Mouse (Mus musculus): ENCODE results near the gene Speer4f2. TPM values are rescaled to one million over a fixed set of nuclear protein-coding genes. Genes with fewer than 3 reads are reported as not detected.
"Not testable (repeated sequence)": the region's sequence is repeated elsewhere in the genome, so short reads cannot be mapped to it uniquely, and the experiment has no call there.

Gene Speer4f2
- not detected in 2 replicates for polyA plus RNA-seq (2015; fragmentation: Nextera tagmentation; extraction: Ambion mirVana)

DNA sequence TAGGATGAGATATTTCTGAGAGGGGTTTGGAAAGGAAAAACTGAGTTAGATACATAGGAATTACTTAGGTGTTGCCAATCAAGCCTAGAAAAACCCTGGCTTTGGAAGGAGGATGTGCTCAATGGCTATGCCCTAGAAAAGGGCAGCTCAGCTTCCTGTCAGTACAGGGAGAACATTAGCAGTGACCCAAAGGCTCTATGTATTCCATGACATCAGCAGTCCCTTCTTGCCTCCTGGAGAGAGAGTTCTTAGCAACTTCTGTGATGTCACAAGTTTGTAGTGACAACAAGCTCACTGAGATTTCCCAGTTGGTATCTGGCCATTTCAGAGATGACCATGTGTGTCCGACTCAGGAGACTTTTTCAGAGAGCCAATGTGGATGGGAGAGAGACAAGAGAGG, at the start of gene Speer4f2:
Gene Speer4f2 (plus strand): TSS at position 301 of the 400 bp plus-strand sequence.
- H3K9ac ChIP-seq (ENCODE audit: low read length); H3K36me3 ChIP-seq (ENCODE audit: control insufficient read depth, insufficient read depth); H3K4me2 ChIP-seq (ENCODE audit: low read depth, low read length); H3K27ac ChIP-seq (ENCODE audit: low read length); ATAC-seq (replicated peaks; ENCODE audit: extremely low read depth, insufficient read depth, low FRiP score); H3K4me3 ChIP-seq (ENCODE audit: low read length); H3K4me1 ChIP-seq (ENCODE audit: control insufficient read depth, insufficient read depth, low read length); H3K9me3 ChIP-seq (replicated peaks; ENCODE audit: control insufficient read depth, low read length); H3K27me3 ChIP-seq (ENCODE audit: control insufficient read depth, insufficient read depth, low read length): not testable (repeated sequence)
- whole genome bisulfite sequencing, result 88% methylated on average over 1 of the region's 1 CpGs

GRCm38 (mm10) chr5:17328946-17329566, 43.9 kb upstream of the Speer4f2 start:
- WGBS, result 64% methylated on average over 2 of the region's 2 CpGs
- Histone ChIP-seq H3K4me3 (ENCODE audit: low read length) (no peak overlapping the region), H3K27ac (ENCODE audit: low read length) (no peak overlapping the region), H3K4me2 (ENCODE audit: low read depth, low read length) (no peak overlapping the region), H3K9me3 (replicated peaks; ENCODE audit: control insufficient read depth, low read length) (no peaks in the 10 kb centered on the region), H3K36me3 (ENCODE audit: control insufficient read depth, insufficient read depth) (no peaks in the 10 kb centered on the region), H3K27me3 (ENCODE audit: control insufficient read depth, insufficient read depth, low read length) (no peaks in the 10 kb centered on the region), H3K4me1 (ENCODE audit: control insufficient read depth, insufficient read depth, low read length) (no peaks in the 10 kb centered on the region), H3K9ac (ENCODE audit: low read length) (no peak overlapping the region)
- no peak for ATAC-seq (replicated peaks; ENCODE audit: extremely low read depth, insufficient read depth, low FRiP score)

GRCm38 (mm10) chr5:17334836-17335235, 38.1 kb upstream of the Speer4f2 start:
- no peaks in the 10 kb centered on the region for H3K4me1 ChIP-seq (ENCODE audit: control insufficient read depth, insufficient read depth, low read length)
- ATAC-seq (replicated peaks; ENCODE audit: extremely low read depth, insufficient read depth, low FRiP score), result no peak
- no peaks in the 10 kb centered on the region for H3K27me3 ChIP-seq (ENCODE audit: control insufficient read depth, insufficient read depth, low read length)
- H3K4me3 ChIP-seq (ENCODE audit: low read length), result no peak overlapping the region
- no peak overlapping the region for H3K4me2 ChIP-seq (ENCODE audit: low read depth, low read length)
- H3K9me3 ChIP-seq (replicated peaks; ENCODE audit: control insufficient read depth, low read length), result no peaks in the 10 kb centered on the region
- no peaks in the 10 kb centered on the region for H3K36me3 ChIP-seq (ENCODE audit: control insufficient read depth, insufficient read depth)
- H3K27ac ChIP-seq (ENCODE audit: low read length), result no peak overlapping the region
- 70% methylated on average over 1 of the region's 1 CpGs for WGBS
- no peak overlapping the region for H3K9ac ChIP-seq (ENCODE audit: low read length)

DNA sequence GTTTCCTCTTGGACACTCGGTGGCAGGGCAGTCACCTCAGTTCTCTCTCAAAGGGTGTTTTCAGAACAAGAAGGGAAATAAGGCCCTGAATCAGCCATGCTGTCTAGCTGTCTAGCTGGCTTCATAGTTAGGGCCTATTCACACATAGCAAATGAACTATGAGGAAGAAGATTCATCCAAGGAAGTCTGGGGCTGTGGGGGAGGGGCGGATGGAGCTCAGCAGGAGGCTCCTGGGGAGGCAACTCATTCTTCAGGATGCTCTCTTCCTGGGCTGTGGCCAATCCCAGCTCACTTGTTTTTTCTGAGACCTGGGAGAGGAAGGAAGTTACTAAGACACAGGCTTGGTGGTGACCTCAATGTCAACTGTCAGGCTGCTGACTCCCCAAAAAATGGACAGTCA, 27.2 kb upstream of the Speer4f2 start:
- H3K4me3 ChIP-seq (ENCODE audit: low read length); H3K27ac ChIP-seq (ENCODE audit: low read length); H3K27me3 ChIP-seq (ENCODE audit: control insufficient read depth, insufficient read depth, low read length); H3K4me1 ChIP-seq (ENCODE audit: control insufficient read depth, insufficient read depth, low read length); H3K9ac ChIP-seq (ENCODE audit: low read length); H3K4me2 ChIP-seq (ENCODE audit: low read depth, low read length); H3K36me3 ChIP-seq (ENCODE audit: control insufficient read depth, insufficient read depth); ATAC-seq (replicated peaks; ENCODE audit: extremely low read depth, insufficient read depth, low FRiP score); H3K9me3 ChIP-seq (replicated peaks; ENCODE audit: control insufficient read depth, low read length): not testable (repeated sequence)
- WGBS, result 48% methylated on average over 2 of the region's 2 CpGs

GRCm38 (mm10) chr5:17359394-17359999, 13.5 kb upstream of the Speer4f2 start:
- Histone ChIP-seq H3K4me3 (ENCODE audit: low read length) (no peak overlapping the region), H3K27me3 (ENCODE audit: control insufficient read depth, insufficient read depth, low read length) (no peaks in the 10 kb centered on the region), H3K36me3 (ENCODE audit: control insufficient read depth, insufficient read depth) (no peaks in the 10 kb centered on the region), H3K4me2 (ENCODE audit: low read depth, low read length) (no peak overlapping the region), H3K27ac (ENCODE audit: low read length) (no peak overlapping the region), H3K4me1 (ENCODE audit: control insufficient read depth, insufficient read depth, low read length) (no peaks in the 10 kb centered on the region), H3K9ac (ENCODE audit: low read length) (no peak overlapping the region), H3K9me3 (replicated peaks; ENCODE audit: control insufficient read depth, low read length) (no peaks in the 10 kb centered on the region)
- ATAC-seq (replicated peaks; ENCODE audit: extremely low read depth, insufficient read depth, low FRiP score), result no peak

DNA sequence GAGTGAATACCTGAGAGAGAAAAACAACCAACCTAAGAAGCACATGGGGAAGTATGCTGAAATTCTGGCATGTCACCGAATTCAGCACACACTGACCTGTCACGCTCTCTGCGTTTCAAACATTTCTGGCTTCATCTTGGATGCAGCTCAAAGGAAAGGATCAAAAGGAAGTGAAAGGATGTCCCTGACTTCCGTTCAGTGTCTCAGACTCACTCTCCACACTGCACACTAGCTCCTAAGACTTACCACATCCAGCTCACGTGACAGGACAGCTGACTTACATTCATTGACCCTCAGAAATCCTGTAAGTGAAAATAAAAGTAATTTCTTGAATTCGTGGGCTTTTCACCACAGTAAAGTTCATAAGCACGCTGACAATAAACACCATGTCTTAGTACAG, 16.9 kb downstream of the Speer4f2 start:
- Histone ChIP-seq H3K27me3 (ENCODE audit: control insufficient read depth, insufficient read depth, low read length) (no peaks in the 10 kb centered on the region), H3K9me3 (replicated peaks; ENCODE audit: control insufficient read depth, low read length) (no peaks in the 10 kb centered on the region), H3K4me1 (ENCODE audit: control insufficient read depth, insufficient read depth, low read length) (no peaks in the 10 kb centered on the region), H3K9ac (ENCODE audit: low read length) (no peak overlapping the region), H3K4me3 (ENCODE audit: low read length) (no peak overlapping the region), H3K4me2 (ENCODE audit: low read depth, low read length) (no peak overlapping the region), H3K36me3 (ENCODE audit: control insufficient read depth, insufficient read depth) (no peaks in the 10 kb centered on the region), H3K27ac (ENCODE audit: low read length) (no peak overlapping the region)
- 64% methylated on average over 7 of the region's 7 CpGs for WGBS
- no peak for ATAC-seq (replicated peaks; ENCODE audit: extremely low read depth, insufficient read depth, low FRiP score)

DNA sequence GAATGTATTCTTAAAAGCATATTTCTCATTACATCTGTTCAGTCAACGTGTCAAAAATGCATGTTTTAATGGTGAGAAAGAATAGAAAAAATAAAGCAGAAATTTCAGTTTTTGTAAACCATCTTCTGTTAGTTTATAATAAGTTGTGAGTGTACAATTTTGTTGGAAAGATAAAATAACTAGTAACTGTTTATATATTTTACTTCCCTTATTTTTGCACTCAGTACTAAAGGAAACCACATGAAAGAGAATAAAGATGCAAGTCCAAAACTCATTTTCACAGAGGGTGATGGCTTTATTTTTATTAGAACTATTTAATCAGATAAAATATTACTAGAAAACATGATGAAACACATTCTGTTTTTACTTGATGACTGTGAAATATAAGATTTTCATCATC, 18.2 kb downstream of the Speer4f2 start:
- no peak for ATAC-seq (replicated peaks; ENCODE audit: extremely low read depth, insufficient read depth, low FRiP score)
- Histone ChIP-seq H3K36me3 (ENCODE audit: control insufficient read depth, insufficient read depth) (no peaks in the 10 kb centered on the region), H3K4me2 (ENCODE audit: low read depth, low read length) (no peak overlapping the region), H3K4me3 (ENCODE audit: low read length) (no peak overlapping the region), H3K27me3 (ENCODE audit: control insufficient read depth, insufficient read depth, low read length) (no peaks in the 10 kb centered on the region), H3K9me3 (replicated peaks; ENCODE audit: control insufficient read depth, low read length) (no peaks in the 10 kb centered on the region), H3K9ac (ENCODE audit: low read length) (no peak overlapping the region), H3K4me1 (ENCODE audit: control insufficient read depth, insufficient read depth, low read length) (no peaks in the 10 kb centered on the region), H3K27ac (ENCODE audit: low read length) (no peak overlapping the region)
- 72% methylated on average over 1 of the region's 1 CpGs for WGBS

DNA sequence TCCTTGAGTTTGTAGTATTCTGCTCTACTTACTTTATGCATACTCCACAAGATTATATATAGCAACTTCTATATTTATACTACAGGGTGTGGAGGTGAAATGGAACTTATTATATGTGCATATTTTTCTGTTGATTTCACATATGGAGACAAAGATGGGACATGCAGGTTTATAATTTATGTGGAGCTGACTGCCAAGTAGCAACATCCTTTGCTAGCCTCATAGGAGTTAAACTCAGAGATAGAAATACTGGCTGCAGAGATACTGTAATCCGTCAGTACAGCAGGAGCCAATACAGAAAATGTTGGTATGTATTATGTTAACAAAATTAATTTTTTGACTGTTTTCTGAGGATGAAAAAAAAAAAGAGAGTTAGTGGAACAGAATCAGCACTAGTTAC, 27.6 kb downstream of the Speer4f2 start:
- H3K4me3 ChIP-seq (ENCODE audit: low read length), result no peak overlapping the region

DNA sequence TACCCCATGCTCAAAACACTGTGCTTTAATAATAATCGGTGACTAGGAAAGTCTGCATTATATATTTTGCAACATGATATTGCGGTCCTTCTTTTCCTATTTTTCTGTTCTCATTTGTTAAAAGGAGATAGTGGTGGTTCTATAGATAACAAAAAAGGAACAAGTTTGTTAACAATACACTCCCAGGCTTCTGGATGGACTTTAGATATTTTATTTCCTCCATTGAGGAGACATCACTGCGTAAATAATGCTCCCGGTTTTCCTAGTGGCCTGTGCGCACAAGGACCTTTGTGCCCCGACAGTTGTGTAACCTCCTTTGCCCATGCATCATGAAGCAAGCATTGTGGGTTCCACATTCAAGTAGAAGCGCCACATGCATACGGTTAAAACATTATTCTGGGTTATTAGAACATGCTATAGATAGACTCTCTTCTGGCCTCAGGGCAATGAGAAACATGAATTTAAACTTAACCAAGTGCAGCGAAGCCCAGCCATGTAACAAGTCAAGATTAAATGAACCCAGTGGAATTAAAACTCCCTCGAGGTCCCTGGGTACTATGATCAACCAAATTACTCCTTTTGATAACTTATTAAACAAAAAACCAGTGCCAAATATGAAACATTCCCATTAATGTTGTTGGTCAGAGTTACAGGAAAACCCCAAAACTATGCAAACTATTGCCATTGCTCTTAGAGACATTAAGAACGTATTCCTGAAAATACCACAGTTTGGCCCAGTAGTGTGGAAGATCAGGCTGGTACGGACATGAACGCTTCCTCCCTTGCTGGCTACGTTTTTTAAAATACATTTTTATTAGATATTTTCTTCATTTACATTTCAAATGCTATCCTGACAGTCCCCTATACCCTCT, 28.5 kb downstream of the Speer4f2 start:
- Histone ChIP-seq H3K4me1 (ENCODE audit: control insufficient read depth, insufficient read depth, low read length) (no peaks in the 10 kb centered on the region), H3K9me3 (replicated peaks; ENCODE audit: control insufficient read depth, low read length) (no peaks in the 10 kb centered on the region), H3K27ac (ENCODE audit: low read length) (no peak overlapping the region), H3K4me3 (ENCODE audit: low read length) (no peak overlapping the region), H3K4me2 (ENCODE audit: low read depth, low read length) (no peak overlapping the region), H3K36me3 (ENCODE audit: control insufficient read depth, insufficient read depth) (no peaks in the 10 kb centered on the region), H3K27me3 (ENCODE audit: control insufficient read depth, insufficient read depth, low read length) (no peaks in the 10 kb centered on the region), H3K9ac (ENCODE audit: low read length) (no peak overlapping the region)
- 83% methylated on average over 14 of the region's 14 CpGs for WGBS
- no peak for ATAC-seq (replicated peaks; ENCODE audit: extremely low read depth, insufficient read depth, low FRiP score)

More for the DNA sequence above, 27.6 kb downstream of the Speer4f2 start:
- H3K4me2 ChIP-seq (ENCODE audit: low read depth, low read length), result no peak overlapping the region
- no peak overlapping the region for H3K27ac ChIP-seq (ENCODE audit: low read length)
- no peaks in the 10 kb centered on the region for H3K4me1 ChIP-seq (ENCODE audit: control insufficient read depth, insufficient read depth, low read length)
- no peaks in the 10 kb centered on the region for H3K27me3 ChIP-seq (ENCODE audit: control insufficient read depth, insufficient read depth, low read length)
- 71% methylated on average over 1 of the region's 1 CpGs for WGBS
- ATAC-seq (replicated peaks; ENCODE audit: extremely low read depth, insufficient read depth, low FRiP score), result no peak
- H3K9ac ChIP-seq (ENCODE audit: low read length), result no peak overlapping the region
- no peaks in the 10 kb centered on the region for H3K36me3 ChIP-seq (ENCODE audit: control insufficient read depth, insufficient read depth)
- no peaks in the 10 kb centered on the region for H3K9me3 ChIP-seq (replicated peaks; ENCODE audit: control insufficient read depth, low read length)

Measured in heart, embryonic 16.5 days (tissue).